Mouse (Mus musculus) liver, postnatal 0 days (tissue): ENCODE measurements at regions not wholly inside any gene's neighbourhood (a gene's known extent, or its start where the extent isn't known, plus 50 kb on each side); places are given as distances from the start of the nearest gene placed in this dataset.

Experiments used
- ATAC-seq: fragments of 200-750 bp; cut with Nextera tagmentation; 2 replicates; pipeline ENCODE4 v1.8.0; 2017; ENCODE audit warnings: mild to moderate bottlenecking, moderate library complexity
- DNase-seq: peaks from one replicate; pipeline ENCODE4 v3.0.0-alpha.2; 2016
- H3K27ac ChIP-seq: fragments of 300-500 bp; sonication (generic); 2 replicates; pipeline ENCODE4 v1.5.1; 2014; ENCODE audit warnings: antibody characterized with exemption, moderate library complexity, mild to moderate bottlenecking, low read depth
- H3K27me3 ChIP-seq: fragments of 300-500 bp; sonication (generic); 2 replicates; pipeline ENCODE4 v1.6.1; 2014; ENCODE audit warnings: low read length, control low read depth, mixed read lengths; ENCODE audit not compliant: insufficient read depth
- H3K36me3 ChIP-seq: fragments of 300-500 bp; sonication (generic); replicated peaks from 2 replicates; pipeline ENCODE4 v1.6.1; 2014; ENCODE audit warnings: mild to moderate bottlenecking, control low read depth, low read length, moderate library complexity, mixed read lengths; ENCODE audit not compliant: insufficient read depth
- H3K4me1 ChIP-seq: fragments of 300-500 bp; sonication (generic); 2 replicates; pipeline ENCODE4 v1.6.1; 2014; ENCODE audit warnings: antibody characterized with exemption, mild to moderate bottlenecking, control low read depth; ENCODE audit not compliant: insufficient read depth
- H3K4me2 ChIP-seq: fragments of 300-500 bp; sonication (generic); 2 replicates; pipeline ENCODE4 v1.6.1; 2014; ENCODE audit warnings: low read depth, mild to moderate bottlenecking, low read length, moderate library complexity, mixed read lengths
- H3K4me3 ChIP-seq: fragments of 300-500 bp; sonication (generic); 2 replicates; pipeline ENCODE4 v1.5.1; 2014; ENCODE audit warnings: low read depth, low read length
- H3K9ac ChIP-seq: fragments of 300-500 bp; sonication (generic); replicated peaks from 2 replicates; pipeline ENCODE4 v1.6.1; 2014; ENCODE audit warnings: mild to moderate bottlenecking, moderate library complexity
- H3K9me3 ChIP-seq: fragments of 300-500 bp; sonication (generic); 2 replicates; pipeline ENCODE4 v1.6.1; 2016; ENCODE audit warnings: mild to moderate bottlenecking, control low read depth, low read length, mixed read lengths
- CTCF ChIP-seq: sonication (generic); IDR thresholded peaks from 2 replicates; pipeline ENCODE4 v1.5.1; 2016; ENCODE audit warnings: antibody characterized with exemption, low read depth
- EP300 ChIP-seq: IDR thresholded peaks from 2 replicates; pipeline ENCODE4 v1.6.1; 2016; ENCODE audit warnings: antibody characterized with exemption, low read depth, mild to moderate bottlenecking
- WGBS: fragments of 180-500 bp; shearing (Covaris S2); extraction: QIAGEN DNeasy Blood & Tissue Kit; methylation state at CpG from one replicate; pipeline ENCODE4 v1.1.7; 2014; ENCODE audit not compliant: insufficient replicate concordance; 5-methylcytosine and 5-hydroxymethylcytosine counted together

DNA sequence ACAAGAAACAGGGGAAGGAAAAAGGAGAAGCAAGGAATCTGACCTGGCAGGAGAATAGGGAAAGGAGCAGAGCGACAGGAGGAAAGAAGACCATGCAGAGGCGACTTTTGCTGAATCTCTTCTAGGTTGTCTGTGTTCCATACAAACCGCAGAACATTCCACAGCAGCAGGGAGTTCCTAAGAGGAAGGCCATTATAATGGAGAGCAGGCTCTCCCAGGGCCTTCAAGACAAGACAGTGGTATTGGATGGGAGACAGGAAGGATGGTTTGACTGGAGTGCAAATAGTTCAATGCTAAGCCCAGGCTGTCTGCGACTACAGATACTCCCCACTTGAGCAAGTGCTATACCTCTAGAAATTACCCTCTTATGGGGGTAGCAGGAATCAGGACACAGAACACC, 176.1 kb upstream of the Sox2 start:
- Histone ChIP-seq H3K27me3 (no peaks in the 10 kb centered on the region), H3K9ac (no peak overlapping the region), H3K4me3 (no peak overlapping the region), H3K36me3 (no peaks in the 10 kb centered on the region), H3K9me3 (0 out of 2 replicates have a peak, but pooled peaks cover 2% of the 10 kb centered on the region), H3K27ac (no peak overlapping the region), H3K4me2 (no peak overlapping the region), H3K4me1 (no peaks in the 10 kb centered on the region)
- 66% methylated on average over 4 of the region's 4 CpGs for WGBS
- no peak for ATAC-seq
- TF ChIP-seq EP300: no peak
- TF ChIP-seq CTCF: no peak
- DNase-seq: no peak

DNA sequence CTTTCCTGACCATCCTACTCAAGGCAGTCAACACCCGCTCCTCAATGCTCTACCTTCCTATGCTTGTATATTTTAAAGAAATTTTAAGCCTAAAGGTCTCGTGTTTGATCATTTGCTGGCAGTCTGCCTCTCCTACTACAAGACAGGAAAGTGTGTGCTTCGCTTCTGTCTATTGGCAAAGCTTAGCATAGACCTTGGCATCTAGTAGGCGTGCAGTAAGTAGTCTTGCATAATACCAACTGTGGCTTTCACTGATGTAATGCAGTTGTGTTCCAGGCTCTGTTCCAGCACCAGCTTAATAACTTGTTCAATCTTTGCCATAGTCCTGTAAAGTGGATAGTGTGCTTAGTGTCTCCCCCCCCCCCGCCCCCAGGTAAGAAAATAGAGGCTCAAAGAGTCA, 179.5 kb upstream of the Sox2 start:
- Histone ChIP-seq H3K27me3 (no peaks in the 10 kb centered on the region), H3K9ac (no peak overlapping the region), H3K4me2 (no peak overlapping the region), H3K4me1 (no peaks in the 10 kb centered on the region), H3K9me3 (no peaks in the 10 kb centered on the region), H3K36me3 (no peaks in the 10 kb centered on the region), H3K4me3 (no peak overlapping the region), H3K27ac (no peak overlapping the region)
- 72% methylated on average over 5 of the region's 5 CpGs for WGBS
- TF ChIP-seq CTCF (no peak), EP300 (no peak)
- ATAC-seq (peak; percentile 45; the same call in 1 of the 2 replicates), DNase-seq (no peak)

DNA sequence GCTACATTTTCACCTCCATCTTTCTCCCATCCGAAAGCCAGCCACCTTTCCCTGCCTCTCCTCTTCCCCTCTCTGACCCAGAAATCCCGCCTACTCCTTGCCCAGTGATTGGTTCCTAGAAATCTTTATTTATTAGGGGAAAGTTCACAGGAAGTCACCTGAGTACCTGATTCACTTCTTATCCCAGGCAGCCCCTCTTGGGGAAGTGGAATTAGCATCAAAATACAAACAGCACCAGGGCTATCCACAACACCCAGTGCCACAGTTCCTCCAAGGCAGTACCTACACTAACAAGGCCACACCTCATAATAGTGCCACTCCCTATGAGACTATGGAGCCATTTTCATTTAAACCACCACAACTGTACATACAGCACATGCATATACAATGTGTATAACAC, 180.3 kb upstream of the Sox2 start:
- WGBS: 75% methylated on average over 2 of the region's 2 CpGs
- no peak for ATAC-seq

DNA sequence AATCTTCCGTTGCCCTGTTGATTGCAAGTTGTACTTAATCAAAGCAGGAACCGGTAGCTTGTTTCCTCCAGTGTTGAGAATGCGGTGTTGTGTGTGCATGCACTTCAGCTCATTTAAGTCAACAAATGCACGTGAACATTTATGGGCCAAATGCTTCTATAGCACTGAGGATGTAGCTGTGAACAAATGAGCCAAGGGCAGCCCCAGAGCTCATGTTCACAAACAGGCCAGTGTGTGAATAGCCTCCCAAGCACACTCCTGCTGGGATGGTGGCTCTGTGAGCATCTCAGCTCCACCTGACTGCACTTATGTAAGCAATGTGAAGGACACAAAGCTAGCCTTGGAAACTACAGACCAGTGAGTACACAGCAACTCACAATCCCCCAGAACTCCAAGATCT, 183.9 kb upstream of the Sox2 start:
- DNase-seq: no peak
- no peak overlapping the region for H3K9ac ChIP-seq
- H3K27ac ChIP-seq: no peak overlapping the region
- H3K4me3 ChIP-seq: no peak overlapping the region
- no peak for ATAC-seq
- no peak for TF ChIP-seq CTCF
- no peak for TF ChIP-seq EP300
- H3K9me3 ChIP-seq: no peaks in the 10 kb centered on the region
- no peaks in the 10 kb centered on the region for H3K4me1 ChIP-seq
- no peaks in the 10 kb centered on the region for H3K36me3 ChIP-seq
- H3K4me2 ChIP-seq: no peak overlapping the region
- 64% methylated on average over 4 of the region's 4 CpGs for WGBS
- H3K27me3 ChIP-seq: no peaks in the 10 kb centered on the region

More for the DNA sequence above, 180.3 kb upstream of the Sox2 start:
- Histone ChIP-seq H3K36me3 (no peaks in the 10 kb centered on the region), H3K27ac (no peak overlapping the region), H3K4me2 (no peak overlapping the region), H3K4me3 (no peak overlapping the region), H3K27me3 (no peaks in the 10 kb centered on the region), H3K9me3 (no peaks in the 10 kb centered on the region), H3K4me1 (no peaks in the 10 kb centered on the region), H3K9ac (no peak overlapping the region)
- TF ChIP-seq EP300: no peak
- TF ChIP-seq CTCF: no peak
- no peak for DNase-seq

DNA sequence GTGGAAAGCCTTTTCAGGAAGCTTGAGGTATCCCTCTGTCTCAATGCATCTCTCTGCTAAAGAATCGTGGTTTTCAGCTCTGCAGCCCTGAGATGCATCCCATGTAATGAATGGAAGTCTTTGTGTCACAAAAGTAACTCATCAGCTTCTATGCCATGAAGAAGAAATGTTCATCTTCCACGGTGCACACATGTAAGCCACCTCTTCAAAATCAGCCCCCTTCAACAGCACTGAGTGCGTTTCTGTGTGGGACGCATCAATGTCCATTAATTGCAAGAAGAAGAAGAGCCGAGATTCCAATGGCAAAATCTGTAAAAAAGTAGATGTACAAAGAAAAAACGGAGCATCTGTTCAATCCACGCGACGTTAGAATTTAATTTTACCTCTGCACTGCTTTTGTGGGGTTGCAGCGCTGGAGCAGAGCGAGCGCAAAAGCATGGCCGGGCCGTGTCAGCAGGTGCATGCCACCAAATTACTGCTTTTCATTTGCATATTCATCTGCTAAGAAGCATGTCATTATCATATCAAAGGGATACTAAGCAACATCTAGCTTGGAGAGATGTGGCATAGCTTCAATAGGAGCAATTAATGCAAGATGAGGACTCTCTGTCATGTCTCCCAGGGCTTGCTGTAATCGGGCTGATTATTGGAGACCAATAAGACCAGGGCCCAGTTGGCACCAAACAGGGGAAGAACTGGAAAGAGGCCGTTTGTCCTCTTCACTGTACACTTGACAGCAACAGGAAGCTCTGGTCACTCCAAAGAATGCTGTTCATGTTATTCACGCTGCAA, 185.0 kb upstream of the Sox2 start:
- DNase-seq: no peak
- Histone ChIP-seq H3K9me3 (no peaks in the 10 kb centered on the region), H3K36me3 (no peaks in the 10 kb centered on the region), H3K4me1 (no peaks in the 10 kb centered on the region), H3K27ac (no peak overlapping the region), H3K4me3 (no peak overlapping the region), H3K27me3 (no peaks in the 10 kb centered on the region), H3K4me2 (no peak overlapping the region), H3K9ac (no peak overlapping the region)
- ATAC-seq: no peak
- 67% methylated on average over 17 of the region's 17 CpGs for WGBS
- TF ChIP-seq EP300: no peak
- TF ChIP-seq CTCF: no peak

DNA sequence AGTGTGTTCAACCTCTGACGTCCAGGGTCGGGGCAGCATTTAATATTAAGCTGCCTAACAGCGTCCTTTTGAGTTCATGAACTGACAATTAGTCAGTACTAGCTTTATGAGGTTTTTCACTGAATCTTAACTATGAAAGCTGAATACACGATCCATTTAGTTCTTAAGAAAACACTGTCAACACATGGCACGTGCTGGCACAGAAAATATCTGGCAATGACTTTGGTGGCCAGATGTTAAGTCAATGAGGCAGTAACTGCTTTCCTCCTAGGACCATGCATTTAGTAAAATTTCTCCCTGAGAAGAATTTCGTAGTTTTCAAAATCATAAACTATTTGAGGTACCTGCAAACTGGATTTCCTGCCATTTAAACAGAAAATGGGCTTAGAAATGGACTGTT, 191.4 kb upstream of the Sox2 start:
- H3K9me3 ChIP-seq: no peaks in the 10 kb centered on the region

More for the DNA sequence above, 191.4 kb upstream of the Sox2 start:
- Histone ChIP-seq H3K9ac (no peak overlapping the region), H3K27me3 (no peaks in the 10 kb centered on the region), H3K4me1 (no peaks in the 10 kb centered on the region), H3K27ac (no peak overlapping the region), H3K4me2 (no peak overlapping the region), H3K4me3 (no peak overlapping the region), H3K36me3 (no peaks in the 10 kb centered on the region)
- DNase-seq: no peak
- no peak for TF ChIP-seq CTCF
- TF ChIP-seq EP300: no peak
- ATAC-seq: no peak
- 69% methylated on average over 6 of the region's 6 CpGs for whole genome bisulfite sequencing
